Mouse (Mus musculus) embryonic facial prominence, embryonic 11.5 days (tissue): ENCODE measurements around the gene Dtymk. TPM values are rescaled to one million over a fixed set of nuclear protein-coding genes. Genes with fewer than 3 reads are reported as not detected.

Experiments
- ATAC-seq: fragments of 200-750 bp; cut with Nextera tagmentation; replicated peaks from 2 replicates; pipeline ENCODE4 v1.8.0; 2017; ENCODE audit warnings: low read depth; ENCODE audit not compliant: insufficient number of reproducible peaks, low FRiP score, low TSS enrichment
- DNase-seq: peaks from one replicate; pipeline ENCODE4 v3.0.0-alpha.2; 2015; ENCODE audit warnings: low spot score
- H3K27ac ChIP-seq: fragments of 300-500 bp; sonication (generic); replicated peaks from 2 replicates; pipeline ENCODE4 v1.5.1; 2014; ENCODE audit warnings: mild to moderate bottlenecking, low read depth, low read length, control low read depth
- H3K27me3 ChIP-seq: fragments of 300-500 bp; sonication (generic); 2 replicates; pipeline ENCODE4 v1.6.1; 2014; ENCODE audit warnings: mild to moderate bottlenecking, low read length, moderate library complexity, mixed read lengths; ENCODE audit not compliant: control insufficient read depth, insufficient read depth
- H3K36me3 ChIP-seq: fragments of 300-500 bp; sonication (generic); replicated peaks from 2 replicates; pipeline ENCODE4 v1.6.1; 2014; ENCODE audit warnings: low read depth, mild to moderate bottlenecking, low read length, moderate library complexity, mixed read lengths; ENCODE audit not compliant: control insufficient read depth, insufficient read depth
- H3K4me1 ChIP-seq: fragments of 300-500 bp; sonication (generic); 2 replicates; pipeline ENCODE4 v1.6.1; 2014; ENCODE audit warnings: low read length, mixed read lengths; ENCODE audit not compliant: control insufficient read depth, insufficient read depth
- H3K4me2 ChIP-seq: fragments of 300-500 bp; sonication (generic); 2 replicates; pipeline ENCODE4 v1.6.1; 2014; ENCODE audit warnings: low read depth, mild to moderate bottlenecking, control low read depth, low read length, moderate library complexity
- H3K4me3 ChIP-seq: fragments of 300-500 bp; sonication (generic); 2 replicates; pipeline ENCODE4 v1.5.1; 2014; ENCODE audit warnings: low read depth, low read length, control low read depth
- H3K9ac ChIP-seq: fragments of 300-500 bp; sonication (generic); replicated peaks from 2 replicates; pipeline ENCODE4 v1.6.1; 2014; ENCODE audit warnings: mild to moderate bottlenecking, control low read depth, low read length
- H3K9me3 ChIP-seq: fragments of 300-500 bp; sonication (generic); replicated peaks from 2 replicates; pipeline ENCODE4 v1.6.1; 2016; ENCODE audit warnings: mild to moderate bottlenecking, low read length, inconsistent platforms, mixed read lengths; ENCODE audit not compliant: control insufficient read depth
- WGBS: fragments of 180-500 bp; shearing (Covaris S2); extraction: QIAGEN DNeasy Blood & Tissue Kit; methylation state at CpG from one replicate; pipeline ENCODE4 v1.1.7; 2014; 5-methylcytosine and 5-hydroxymethylcytosine counted together
- polyA plus RNA-seq: library from polyadenylated mRNA; unstranded; fragments of >200 nt; fragmentation: Nextera tagmentation; extraction: Ambion mirVana; gene quantifications from 2 replicates; pipeline ENCODE4 v1.2.1, GENCODE M21; 2014

Dtymk gene
- polyA plus RNA-seq, 1 experiment from 2014 or later, result 272 TPM

- H3K27me3 ChIP-seq, result no peaks in the 10 kb centered on the region
- no peak overlapping the region for H3K27ac ChIP-seq
- no peak overlapping the region for H3K4me2 ChIP-seq
- no peaks in the 10 kb centered on the region for H3K36me3 ChIP-seq
- ATAC-seq, result no peak
- H3K9me3 ChIP-seq, result no peaks in the 10 kb centered on the region
- DNase-seq, result no peak
- H3K4me1 ChIP-seq, result peaks cover 3% of the 10 kb centered on the region; the same call in 1 of the 2 replicates
- H3K9ac ChIP-seq, result no peak overlapping the region
- no peak overlapping the region for H3K4me3 ChIP-seq
- 84% methylated on average over 5 of the region's 5 CpGs for WGBS
Observed at GRCm38 (mm10) chr1:93802771-93803170, 1.0 kb upstream of the Dtymk start.

GRCm38 (mm10) chr1:93800670-93801503 is 847 bp downstream of the Dtymk start:
- no peak for ATAC-seq
- Histone ChIP-seq H3K36me3 (no peaks in the 10 kb centered on the region), H3K27ac (no peak overlapping the region; the same call in 1 of the 2 replicates)

GRCm38 (mm10) chr1:93795886-93796285 is 5.8 kb downstream of the Dtymk start:
- Histone ChIP-seq H3K9ac (no peak overlapping the region), H3K9me3 (no peaks in the 10 kb centered on the region), H3K4me3 (no peak overlapping the region), H3K4me1 (no peaks in the 10 kb centered on the region), H3K27me3 (no peaks in the 10 kb centered on the region), H3K36me3 (peaks cover 10% of the 10 kb centered on the region), H3K27ac (no peak overlapping the region), H3K4me2 (no peak overlapping the region)
- no peak for ATAC-seq
- no peak for DNase-seq
- WGBS, result 90% methylated on average over 8 of the region's 8 CpGs

More at GRCm38 (mm10) chr1:93800670-93801503, 847 bp downstream of the Dtymk start:
- no peaks in the 10 kb centered on the region for H3K9me3 ChIP-seq
- peak overlapping the region; percentile 83 for H3K9ac ChIP-seq
- peaks cover 3% of the 10 kb centered on the region; the same call in 1 of the 2 replicates for H3K4me1 ChIP-seq
- no peak for DNase-seq
- no peaks in the 10 kb centered on the region for H3K27me3 ChIP-seq
- WGBS, result 75% methylated on average over 21 of the region's 21 CpGs
- H3K4me3 ChIP-seq, result peak overlapping the region; percentile 71
- peak overlapping the region; percentile 66 for H3K4me2 ChIP-seq

GRCm38 (mm10) chr1:93794526-93794925 is 7.2 kb downstream of the Dtymk start:
- 97% methylated on average over 8 of the region's 8 CpGs for WGBS
- H3K9me3 ChIP-seq, result no peaks in the 10 kb centered on the region
- H3K4me2 ChIP-seq, result no peak overlapping the region
- H3K4me1 ChIP-seq, result no peaks in the 10 kb centered on the region
- H3K9ac ChIP-seq, result no peak overlapping the region
- no peak overlapping the region for H3K27ac ChIP-seq
- no peak overlapping the region for H3K4me3 ChIP-seq
- DNase-seq (no peak), ATAC-seq (no peak)
- peaks cover 10% of the 10 kb centered on the region for H3K36me3 ChIP-seq
- H3K27me3 ChIP-seq, result no peaks in the 10 kb centered on the region

GRCm38 (mm10) chr1:93786912-93787311 is 14.8 kb downstream of the Dtymk start:
- no peaks in the 10 kb centered on the region for H3K4me1 ChIP-seq
- no peaks in the 10 kb centered on the region for H3K9me3 ChIP-seq
- H3K9ac ChIP-seq, result no peak overlapping the region
- no peak for ATAC-seq
- no peak overlapping the region for H3K27ac ChIP-seq
- no peaks in the 10 kb centered on the region for H3K27me3 ChIP-seq
- 90% methylated on average over 2 of the region's 2 CpGs for WGBS
- no peak overlapping the region for H3K4me2 ChIP-seq
- H3K36me3 ChIP-seq, result peaks cover 11% of the 10 kb centered on the region; the same call in 1 of the 2 replicates
- H3K4me3 ChIP-seq, result no peak overlapping the region
- no peak for DNase-seq

GRCm38 (mm10) chr1:93776686-93777085 is 25.0 kb downstream of the Dtymk start:
- Histone ChIP-seq H3K36me3 (peaks cover 15% of the 10 kb centered on the region), H3K4me1 (no peaks in the 10 kb centered on the region), H3K27me3 (no peaks in the 10 kb centered on the region), H3K27ac (no peak overlapping the region), H3K4me3 (no peak overlapping the region), H3K9ac (no peak overlapping the region), H3K4me2 (no peak overlapping the region), H3K9me3 (no peaks in the 10 kb centered on the region)
- DNase-seq (no peak), ATAC-seq (no peak)
- WGBS, result 80% methylated on average over 5 of the region's 5 CpGs

- no peaks in the 10 kb centered on the region for H3K27me3 ChIP-seq
- no peaks in the 10 kb centered on the region; the same call in 1 of the 2 replicates for H3K36me3 ChIP-seq
- ATAC-seq, result no peak
- H3K27ac ChIP-seq, result no peak overlapping the region
- no peak overlapping the region for H3K4me2 ChIP-seq
- H3K4me1 ChIP-seq, result no peaks in the 10 kb centered on the region
- H3K9me3 ChIP-seq, result no peaks in the 10 kb centered on the region
- no peak for DNase-seq
- no peak overlapping the region for H3K9ac ChIP-seq
- 96% methylated on average over 3 of the region's 3 CpGs for WGBS
- H3K4me3 ChIP-seq, result no peak overlapping the region
Observed at GRCm38 (mm10) chr1:93769901-93770300, 31.8 kb downstream of the Dtymk start.

GRCm38 (mm10) chr1:93767600-93767999 is 34.1 kb downstream of the Dtymk start:
- Histone ChIP-seq H3K9me3 (no peaks in the 10 kb centered on the region), H3K9ac (no peak overlapping the region), H3K27ac (no peak overlapping the region), H3K4me1 (no peaks in the 10 kb centered on the region), H3K36me3 (no peaks in the 10 kb centered on the region; the same call in 1 of the 2 replicates), H3K27me3 (no peaks in the 10 kb centered on the region), H3K4me3 (no peak overlapping the region), H3K4me2 (no peak overlapping the region)
- WGBS, result 89% methylated on average over 6 of the region's 6 CpGs
- no peak for ATAC-seq
- no peak for DNase-seq
